28 mouse cellular contexts compared by ENCODE assay signal in genomic region chr7:64231996-64232395, GRCm38 (mm10).
"Had no signal": no experiment of that assay in that cellular context is flagged by ENCODE, and none has a peak within 500 bp of the region (broad histone marks: within the 10 kb centered on the region; RNA-seq: fewer than 3 reads in every experiment).

No protein-coding gene starts in this region.

- DNase-seq: left cerebral cortex, postnatal 4 days; liver; liver, embryonic 13.5 days; liver, postnatal 0 days; lung, adult 18-20 months; lung, adult 2 months; lung, embryonic 14.5 days; lung, postnatal 10 days; lung, postnatal 14 days; lung, postnatal 36 days; lung, postnatal 4 days; midbrain, embryonic 14.5 days had no signal

- H3K4me1 ChIP-seq: limb, embryonic 10.5 days; limb, embryonic 12.5 days; limb, embryonic 13.5 days; liver, embryonic 12.5 days; liver, embryonic 13.5 days; liver, embryonic 15.5 days; lung, embryonic 15.5 days; megakaryocyte, embryonic 14.5 days; midbrain, embryonic 12.5 days; midbrain, embryonic 13.5 days; midbrain, embryonic 15.5 days had no signal

- H3K36me3 ChIP-seq: limb, embryonic 10.5 days; limb, embryonic 12.5 days; limb, embryonic 13.5 days; limb, embryonic 15.5 days; liver, embryonic 12.5 days; liver, embryonic 13.5 days; liver, embryonic 15.5 days; lung, embryonic 15.5 days; midbrain, embryonic 10.5 days; midbrain, embryonic 12.5 days; midbrain, embryonic 13.5 days; midbrain, embryonic 15.5 days had no signal

- H3K27ac ChIP-seq: left cerebral cortex, adult 2 months; limb, embryonic 10.5 days; limb, embryonic 12.5 days; limb, embryonic 13.5 days; limb, embryonic 15.5 days; liver, embryonic 12.5 days; liver, embryonic 13.5 days; liver, embryonic 14.5 days; liver, embryonic 15.5 days; lung, embryonic 15.5 days; macrophage; midbrain, embryonic 10.5 days; midbrain, embryonic 12.5 days; midbrain, embryonic 13.5 days; midbrain, embryonic 15.5 days had no signal

- H3K27me3 ChIP-seq: limb, embryonic 12.5 days; limb, embryonic 13.5 days; limb, embryonic 15.5 days; liver, embryonic 12.5 days; liver, embryonic 13.5 days; liver, embryonic 15.5 days; lung, embryonic 15.5 days; midbrain, embryonic 12.5 days; midbrain, embryonic 13.5 days; midbrain, embryonic 15.5 days had no signal

- H3K4me3 ChIP-seq: left cerebral cortex, adult 2 months; limb, embryonic 10.5 days; limb, embryonic 12.5 days; limb, embryonic 13.5 days; limb, embryonic 15.5 days; liver, embryonic 12.5 days; liver, embryonic 13.5 days; liver, embryonic 15.5 days; lung, embryonic 15.5 days; megakaryocyte, embryonic 14.5 days; midbrain, embryonic 10.5 days; midbrain, embryonic 12.5 days; midbrain, embryonic 13.5 days; midbrain, embryonic 15.5 days; myocyte had no signal
